Mouse (Mus musculus): ENCODE data around the gene Rhox2b. TPM values are rescaled to one million over a fixed set of nuclear protein-coding genes. Genes with fewer than 3 reads are reported as not detected.
"Not testable (repeated sequence)": the region's sequence is repeated elsewhere in the genome, so short reads cannot be mapped to it uniquely, and the experiment has no call there.

Gene Rhox2b
- total RNA-seq (2021): not detected
- long read RNA-seq, experiment 1: 0 reads
- long read RNA-seq, experiment 2: 0 reads

GRCm38 (mm10) chrX:37411767-37412166, at the start of gene Rhox2b:
Gene Rhox2b (plus strand): TSS chrX:37412067.
- not testable (repeated sequence) for DNase-seq (ENCODE audit: low spot score in 2 of 2)

DNA sequence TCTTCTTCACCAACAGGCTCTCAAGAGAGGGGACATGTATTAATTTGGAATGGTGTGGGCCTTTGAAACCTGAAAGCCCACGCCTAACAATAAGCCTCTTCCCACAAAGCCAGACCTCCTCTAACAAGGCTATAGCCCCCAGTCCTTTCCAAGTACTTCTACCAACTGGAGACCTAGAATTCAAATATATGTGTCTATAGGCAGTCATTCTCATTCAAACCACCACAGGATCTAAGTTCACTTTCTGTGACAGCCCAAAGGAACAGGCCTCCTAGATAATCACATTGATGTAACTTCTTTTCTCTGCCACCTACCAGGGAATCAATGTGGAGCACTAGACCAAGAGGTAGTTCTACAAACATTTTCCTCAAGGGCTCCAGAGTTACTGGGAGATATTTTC, 32.1 kb upstream of the Rhox2b start, which contains the start of gene Rhox3a2:
TSS of gene Rhox3a2 (plus strand) at position 301 of the 400 bp plus-strand sequence.
- not testable (repeated sequence) for DNase-seq (ENCODE audit: low spot score in 2 of 2)

- DNase-seq (ENCODE audit: low spot score in 2 of 2): not testable (repeated sequence)
These were observed 21.3 kb upstream of the Rhox2b start, which contains the start of gene Rhox4a2 for GRCm38 (mm10) chrX:37390548-37390947. Gene Rhox4a2 (plus strand): TSS chrX:37390848.

- not testable (repeated sequence) for DNase-seq (ENCODE audit: low spot score in 2 of 2)
These were observed 20.3 kb downstream of the Rhox2b start, which contains the start of gene Rhox4b for GRCm38 (mm10) chrX:37432194-37432593. Gene Rhox4b (plus strand): TSS chrX:37432494.

DNA sequence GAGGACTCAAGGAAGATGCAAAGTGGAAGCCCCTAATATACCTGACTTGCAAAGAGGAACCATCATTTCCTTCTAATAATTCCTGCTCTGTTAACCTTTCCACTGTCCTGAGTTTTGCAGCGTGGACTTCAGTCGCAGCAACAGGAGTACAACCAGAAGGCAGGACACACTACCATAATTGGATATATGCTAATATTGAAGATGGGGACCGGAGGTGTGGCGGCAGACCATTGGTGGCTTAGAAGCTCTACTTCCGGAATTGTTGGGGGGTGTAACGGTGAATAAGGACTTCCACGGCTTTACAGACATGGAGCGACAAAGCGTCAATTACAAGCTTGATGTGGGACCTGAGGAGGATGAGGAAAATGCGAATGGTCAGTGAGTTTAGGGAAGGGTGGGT, 41.5 kb downstream of the Rhox2b start, which contains the start of gene Rhox2c:
TSS of gene Rhox2c (plus strand) at position 301 of the 400 bp plus-strand sequence.
- DNase-seq (ENCODE audit: low spot score in 2 of 2): not testable (repeated sequence)

GRCm38 (mm10) chrX:37458285-37458684, 46.4 kb downstream of the Rhox2b start, which contains the start of gene Rhox3c:
Gene Rhox3c (plus strand): TSS chrX:37458585.
- DNase-seq (ENCODE audit: low spot score in 2 of 2): not testable (repeated sequence)

Other genes starting within 250 kb of the Rhox2b start
- gene Akap14, start 243.2 kb upstream of the Rhox2b start, total RNA-seq (2021): not detected
- 100 to 1,000 TPM; 442 to 644 TPM for gene Ndufa1, start 220.9 kb upstream of the Rhox2b start, total RNA-seq (2021)
- gene Rnf113a1, start 220.8 kb upstream of the Rhox2b start, total RNA-seq (2021): 1 to 10 TPM; 3.0 to 3.5 TPM
- not detected for gene Gm9, start 201.0 kb upstream of the Rhox2b start, total RNA-seq (2021)
- not detected for gene Rhox1, start 189.8 kb upstream of the Rhox2b start, total RNA-seq (2021)
- gene Rhox2a, start 167.1 kb upstream of the Rhox2b start, total RNA-seq (2021): not detected
- gene Rhox3a, start 162.1 kb upstream of the Rhox2b start, total RNA-seq (2021): not detected
- gene Rhox4a, start 146.7 kb upstream of the Rhox2b start, total RNA-seq (2021): not detected
- not detected for gene Rhox3a2, start 32.0 kb upstream of the Rhox2b start, total RNA-seq (2021)
- gene Rhox4a2, start 21.2 kb upstream of the Rhox2b start, total RNA-seq (2021): not detected
- gene Rhox4b, start 20.4 kb downstream of the Rhox2b start, total RNA-seq (2021): not detected
- not detected for gene Rhox2c, start 41.6 kb downstream of the Rhox2b start, total RNA-seq (2021)
- gene Rhox3c, start 46.5 kb downstream of the Rhox2b start, total RNA-seq (2021): not detected
- not detected for gene Rhox4c, start 68.3 kb downstream of the Rhox2b start, total RNA-seq (2021)
- not detected for gene Rhox2d, start 81.4 kb downstream of the Rhox2b start, total RNA-seq (2021)
- gene Rhox4d, start 102.3 kb downstream of the Rhox2b start, total RNA-seq (2021): not detected
- not detected for gene Rhox2e, start 118.4 kb downstream of the Rhox2b start, total RNA-seq (2021)
- gene Rhox3e, start 130.0 kb downstream of the Rhox2b start, total RNA-seq (2021): not detected
- gene Rhox4e, start 145.3 kb downstream of the Rhox2b start, total RNA-seq (2021): not detected
- not detected for gene Rhox2f, start 159.3 kb downstream of the Rhox2b start, total RNA-seq (2021)
- not detected for gene Rhox3f, start 168.9 kb downstream of the Rhox2b start, total RNA-seq (2021)
- not detected for gene Rhox4f, start 195.6 kb downstream of the Rhox2b start, total RNA-seq (2021)
- not detected for gene Rhox3g, start 216.5 kb downstream of the Rhox2b start, total RNA-seq (2021)
- gene Rhox2g, start 231.4 kb downstream of the Rhox2b start, total RNA-seq (2021): not detected
- not detected for gene Rhox4g, start 239.3 kb downstream of the Rhox2b start, total RNA-seq (2021)